In genomic region chr2:154455776-154456175, GRCm38 (mm10) we compare ENCODE assay signal across 8 mouse cellular contexts. TPM values are rescaled to one million over a fixed set of nuclear protein-coding genes. Genes with fewer than 3 reads are reported as not detected.
DNase-seq lines count a peak whose midpoint lies in the region; ATAC-seq and TF ChIP-seq lines count a peak whose summit lies in the region.
"Had no signal": no experiment of that assay in that cellular context is flagged by ENCODE, and none has a peak within 500 bp of the region (broad histone marks: within the 10 kb centered on the region; RNA-seq: fewer than 3 reads in every experiment).

No protein-coding gene starts in this region.

- DNase-seq in midbrain, embryonic 10.5 days (ENCODE audit: low spot score), result no peak
- DNase-seq in midbrain, embryonic 11.5 days (ENCODE audit: low spot score, missing footprints), result no peak
- DNase-seq in heart, postnatal 0 days (ENCODE audit: low spot score), result no peak
- DNase-seq in neural tube, embryonic 10.5 days (ENCODE audit: extremely low spot score, low spot score), result peak; percentile 30
- no peak for DNase-seq in retina, embryonic 14.5 days (ENCODE audit: low spot score)

- TF ChIP-seq CTCF in heart, postnatal 0 days (IDR thresholded peaks at IDR 0.05; ENCODE audit: low read depth), result no peak

- TF ChIP-seq EP300 in heart, postnatal 0 days (IDR thresholded peaks at IDR 0.05; ENCODE audit: low read depth), result no peak

- H3K36me3 ChIP-seq in midbrain, embryonic 10.5 days, result peaks cover 40% of the 10 kb centered on the region
- no peaks in the 10 kb centered on the region for H3K36me3 ChIP-seq in midbrain, embryonic 11.5 days (ENCODE audit: control insufficient read depth, insufficient read depth, low read length)
- 0 out of 2 replicates have a peak, but pooled peaks cover 5% of the 10 kb centered on the region for H3K36me3 ChIP-seq in embryonic facial prominence, embryonic 15.5 days
- no peaks in the 10 kb centered on the region for H3K36me3 ChIP-seq in heart, postnatal 0 days (replicated peaks; ENCODE audit: control insufficient read depth, insufficient read depth, low read length)
- H3K36me3 ChIP-seq in limb, embryonic 13.5 days, result peaks cover 4% of the 10 kb centered on the region; the same call in 1 of the 2 replicates

- WGBS in midbrain, embryonic 10.5 days, result 84% methylated on average over 5 of the region's 5 CpGs
- 72% methylated on average over 5 of the region's 5 CpGs for WGBS in midbrain, embryonic 11.5 days
- WGBS in embryonic facial prominence, embryonic 15.5 days, result 18% methylated on average over 5 of the region's 5 CpGs
- WGBS in heart, postnatal 0 days, result 25% methylated on average over 5 of the region's 5 CpGs
- WGBS in limb, embryonic 13.5 days, result 22% methylated on average over 5 of the region's 5 CpGs

- H3K27me3 ChIP-seq in midbrain, embryonic 10.5 days (ENCODE audit: low read depth, poor library complexity, severe bottlenecking), result no peaks in the 10 kb centered on the region
- H3K27me3 ChIP-seq in midbrain, embryonic 11.5 days (ENCODE audit: control insufficient read depth, insufficient read depth, low read length), result no peaks in the 10 kb centered on the region
- H3K27me3 ChIP-seq in embryonic facial prominence, embryonic 15.5 days, result no peaks in the 10 kb centered on the region
- H3K27me3 ChIP-seq in heart, postnatal 0 days (ENCODE audit: control insufficient read depth, insufficient read depth, low read length), result no peaks in the 10 kb centered on the region
- H3K27me3 ChIP-seq in limb, embryonic 13.5 days, result no peaks in the 10 kb centered on the region
- H3K27me3 ChIP-seq: midbrain, embryonic 12.5 days had no signal

- H3K9ac ChIP-seq in midbrain, embryonic 11.5 days (ENCODE audit: low read length), result no peak overlapping the region
- no peak overlapping the region for H3K9ac ChIP-seq in embryonic facial prominence, embryonic 15.5 days
- H3K9ac ChIP-seq in heart, postnatal 0 days (replicated peaks; ENCODE audit: low read depth, low read length), result no peak overlapping the region
- H3K9ac ChIP-seq in limb, embryonic 13.5 days, result no peak overlapping the region
- H3K9ac ChIP-seq: midbrain, embryonic 12.5 days had no signal

- no peaks in the 10 kb centered on the region for H3K9me3 ChIP-seq in midbrain, embryonic 10.5 days (replicated peaks)
- H3K9me3 ChIP-seq in midbrain, embryonic 11.5 days (ENCODE audit: control insufficient read depth, low read length), result no peaks in the 10 kb centered on the region
- H3K9me3 ChIP-seq in embryonic facial prominence, embryonic 15.5 days (replicated peaks), result no peaks in the 10 kb centered on the region
- no peaks in the 10 kb centered on the region for H3K9me3 ChIP-seq in heart, postnatal 0 days (replicated peaks; ENCODE audit: control insufficient read depth, low read length)
- H3K9me3 ChIP-seq in limb, embryonic 13.5 days, result no peaks in the 10 kb centered on the region
- H3K9me3 ChIP-seq: midbrain, embryonic 12.5 days had no signal

- no peak overlapping the region for H3K4me3 ChIP-seq in midbrain, embryonic 10.5 days
- no peak overlapping the region for H3K4me3 ChIP-seq in midbrain, embryonic 11.5 days (ENCODE audit: low read depth, low read length)
- no peak overlapping the region for H3K4me3 ChIP-seq in embryonic facial prominence, embryonic 15.5 days (replicated peaks)
- H3K4me3 ChIP-seq in heart, postnatal 0 days (ENCODE audit: low read depth, low read length), result no peak overlapping the region
- H3K4me3 ChIP-seq in limb, embryonic 13.5 days, result no peak overlapping the region
- H3K4me3 ChIP-seq: midbrain, embryonic 12.5 days had no signal

- peaks cover 24% of the 10 kb centered on the region for H3K4me1 ChIP-seq in midbrain, embryonic 10.5 days
- H3K4me1 ChIP-seq in midbrain, embryonic 11.5 days (ENCODE audit: control insufficient read depth, insufficient read depth, low read length), result peaks cover 4% of the 10 kb centered on the region; the same call in 1 of the 2 replicates
- H3K4me1 ChIP-seq in embryonic facial prominence, embryonic 15.5 days, result peaks cover 28% of the 10 kb centered on the region
- peaks cover 25% of the 10 kb centered on the region for H3K4me1 ChIP-seq in heart, postnatal 0 days (ENCODE audit: control insufficient read depth, insufficient read depth)
- H3K4me1 ChIP-seq in limb, embryonic 13.5 days, result peaks cover 30% of the 10 kb centered on the region

- 0 out of 2 replicates have a peak overlapping the region, but pooled peaks have one; percentile 3 for H3K27ac ChIP-seq in midbrain, embryonic 10.5 days (replicated peaks)
- H3K27ac ChIP-seq in midbrain, embryonic 11.5 days (ENCODE audit: low read depth, low read length), result no peak overlapping the region
- H3K27ac ChIP-seq in embryonic facial prominence, embryonic 15.5 days (replicated peaks), result peak overlapping the region; percentile 65
- H3K27ac ChIP-seq in heart, postnatal 0 days (ENCODE audit: low read depth), result peak overlapping the region; percentile 50; the same call in 1 of the 2 replicates
- 0 out of 2 replicates have a peak overlapping the region, but pooled peaks have one; percentile 58 for H3K27ac ChIP-seq in limb, embryonic 13.5 days
- H3K27ac ChIP-seq: midbrain, embryonic 12.5 days had no signal

- no peak for ATAC-seq in midbrain, embryonic 11.5 days (ENCODE audit: low FRiP score)
- ATAC-seq in embryonic facial prominence, embryonic 15.5 days (ENCODE audit: insufficient number of reproducible peaks, low FRiP score, low TSS enrichment, low read depth), result 0 out of 2 replicates have a peak, but pooled peaks have one; percentile 21
- ATAC-seq in heart, postnatal 0 days (ENCODE audit: insufficient read depth, low read depth), result peak; percentile 60; the same call in 1 of the 2 replicates
- 0 out of 2 replicates have a peak, but pooled peaks have one; percentile 35 for ATAC-seq in limb, embryonic 13.5 days (ENCODE audit: low FRiP score, low read depth)

- no peak overlapping the region for H3K4me2 ChIP-seq in midbrain, embryonic 11.5 days
- H3K4me2 ChIP-seq in embryonic facial prominence, embryonic 15.5 days (replicated peaks), result peak overlapping the region; percentile 15; the same call in 1 of the 2 replicates
- H3K4me2 ChIP-seq in heart, postnatal 0 days (ENCODE audit: low read depth, low read length), result peak overlapping the region; percentile 21; the same call in 1 of the 2 replicates
- peak overlapping the region; percentile 7 for H3K4me2 ChIP-seq in limb, embryonic 13.5 days (replicated peaks)
- H3K4me2 ChIP-seq: midbrain, embryonic 12.5 days had no signal

RNA-seq across cellular contexts. Expression of gene Cbfa2t2, which starts 19.5 kb away (rescaled TPM):
- polyA plus RNA-seq in midbrain, embryonic 10.5 days (2016; fragmentation: Nextera tagmentation; extraction: Ambion mirVana), result 67.4 and 88.4 TPM in 2 replicates
- 75.2 and 76.1 TPM in 2 replicates for polyA plus RNA-seq in midbrain, embryonic 11.5 days (2014; fragmentation: Nextera tagmentation; extraction: Ambion mirVana)
- polyA plus RNA-seq in embryonic facial prominence, embryonic 15.5 days (2015; fragmentation: Nextera tagmentation; extraction: Ambion mirVana), result 40.9 and 43.6 TPM in 2 replicates
- total RNA-seq in heart, postnatal 0 days (2014; rRNA removed; ENCODE audit: low replicate concordance), result 28.0 and 45.1 TPM in 2 replicates
- polyA plus RNA-seq in heart, postnatal 0 days (2015; fragmentation: Nextera tagmentation; extraction: Ambion mirVana), result 18.1 and 18.2 TPM in 2 replicates
- 48.3 and 52.2 TPM in 2 replicates for polyA plus RNA-seq in limb, embryonic 13.5 days (2015; fragmentation: Nextera tagmentation; extraction: Ambion mirVana)

RNA-seq across cellular contexts. Expression of gene Snta1, which starts 47.9 kb away (rescaled TPM):
- 3.0 and 5.1 TPM in 2 replicates for polyA plus RNA-seq in midbrain, embryonic 10.5 days (2016; fragmentation: Nextera tagmentation; extraction: Ambion mirVana)
- polyA plus RNA-seq in midbrain, embryonic 11.5 days (2014; fragmentation: Nextera tagmentation; extraction: Ambion mirVana), result 2.0 and 2.3 TPM in 2 replicates
- polyA plus RNA-seq in embryonic facial prominence, embryonic 15.5 days (2015; fragmentation: Nextera tagmentation; extraction: Ambion mirVana), result 12.1 and 12.8 TPM in 2 replicates
- total RNA-seq in heart, postnatal 0 days (2014; rRNA removed; ENCODE audit: low replicate concordance), result 139 and 158 TPM in 2 replicates
- polyA plus RNA-seq in heart, postnatal 0 days (2015; fragmentation: Nextera tagmentation; extraction: Ambion mirVana), result 66.9 and 67.8 TPM in 2 replicates
- 7.4 and 8.2 TPM in 2 replicates for polyA plus RNA-seq in limb, embryonic 13.5 days (2015; fragmentation: Nextera tagmentation; extraction: Ambion mirVana)
